28 mouse cellular contexts compared by ENCODE assay signal in the genomic region with DNA sequence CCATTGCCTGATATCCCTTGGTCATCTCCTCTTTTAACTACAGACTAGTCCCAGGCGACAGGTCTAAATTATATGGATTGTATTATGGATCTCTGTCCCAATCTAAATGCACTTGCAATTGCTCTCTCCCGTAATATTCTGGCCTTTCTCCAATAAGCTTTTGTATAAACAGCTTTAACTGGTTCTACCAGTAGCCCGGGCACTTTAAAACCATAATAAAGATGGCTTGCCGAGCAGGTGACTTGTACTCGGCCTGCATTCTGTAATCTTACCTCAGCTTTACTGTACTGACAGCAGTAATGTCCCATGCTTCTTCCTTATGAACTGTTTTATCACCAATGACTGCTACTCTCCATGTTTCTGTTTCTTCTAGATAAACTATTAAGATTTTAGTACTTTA. TPM values are rescaled to one million over a fixed set of nuclear protein-coding genes. Genes with fewer than 3 reads are reported as not detected.
DNase-seq lines count a peak whose midpoint lies in the region; ATAC-seq and TF ChIP-seq lines count a peak whose summit lies in the region.
"Had no signal": no experiment of that assay in that cellular context is flagged by ENCODE, and none has a peak within 500 bp of the region (broad histone marks: within the 10 kb centered on the region; RNA-seq: fewer than 3 reads in every experiment).

No protein-coding gene starts in this region.

- TF ChIP-seq EP300 in lung, postnatal 0 days (IDR thresholded peaks at IDR 0.05), result no peak

- no peaks in the 10 kb centered on the region for H3K9me3 ChIP-seq in embryonic facial prominence, embryonic 14.5 days (ENCODE audit: control insufficient read depth, low read length)
- H3K9me3 ChIP-seq in embryonic facial prominence, embryonic 10.5 days, result no peaks in the 10 kb centered on the region
- no peaks in the 10 kb centered on the region for H3K9me3 ChIP-seq in lung, postnatal 0 days (ENCODE audit: low read length)
- no peaks in the 10 kb centered on the region for H3K9me3 ChIP-seq in intestine, embryonic 15.5 days
- H3K9me3 ChIP-seq: embryonic facial prominence, embryonic 12.5 days; forebrain, embryonic 10.5 days; forebrain, embryonic 13.5 days; heart, embryonic 12.5 days; heart, embryonic 15.5 days had no signal

- no peak overlapping the region for H3K4me3 ChIP-seq in embryonic facial prominence, embryonic 14.5 days (ENCODE audit: low read depth, low read length)
- no peak overlapping the region for H3K4me3 ChIP-seq in embryonic facial prominence, embryonic 10.5 days
- no peak overlapping the region for H3K4me3 ChIP-seq in lung, postnatal 0 days (ENCODE audit: low read depth, low read length)
- H3K4me3 ChIP-seq in intestine, embryonic 15.5 days (replicated peaks), result no peak overlapping the region
- H3K4me3 ChIP-seq: embryonic facial prominence, embryonic 12.5 days; erythroblast, embryonic 14.5 days; forebrain, embryonic 10.5 days; forebrain, embryonic 13.5 days; gastrocnemius, adult 2 months; heart, embryonic 12.5 days; heart, embryonic 15.5 days had no signal

- no peaks in the 10 kb centered on the region for H3K36me3 ChIP-seq in embryonic facial prominence, embryonic 14.5 days (ENCODE audit: control insufficient read depth, insufficient read depth, low read length)
- H3K36me3 ChIP-seq in embryonic facial prominence, embryonic 10.5 days (replicated peaks), result no peaks in the 10 kb centered on the region
- H3K36me3 ChIP-seq in lung, postnatal 0 days (ENCODE audit: insufficient read depth, low read length), result no peaks in the 10 kb centered on the region
- H3K36me3 ChIP-seq in intestine, embryonic 15.5 days, result no peaks in the 10 kb centered on the region
- H3K36me3 ChIP-seq: embryonic facial prominence, embryonic 12.5 days; forebrain, embryonic 10.5 days; heart, embryonic 12.5 days; heart, embryonic 15.5 days had no signal

- WGBS in embryonic facial prominence, embryonic 14.5 days, result 70% methylated on average over 5 of the region's 5 CpGs
- WGBS in embryonic facial prominence, embryonic 10.5 days, result 85% methylated on average over 5 of the region's 5 CpGs
- 54% methylated on average over 5 of the region's 5 CpGs for WGBS in lung, postnatal 0 days
- WGBS in intestine, embryonic 15.5 days, result 42% methylated on average over 5 of the region's 5 CpGs
- 32% methylated on average over 5 of the region's 5 CpGs for WGBS in large intestine, adult 2 months

- H3K9ac ChIP-seq in embryonic facial prominence, embryonic 14.5 days (ENCODE audit: low read depth, low read length), result no peak overlapping the region
- no peak overlapping the region for H3K9ac ChIP-seq in lung, postnatal 0 days (replicated peaks; ENCODE audit: low read depth)
- H3K9ac ChIP-seq in intestine, embryonic 15.5 days, result no peak overlapping the region
- H3K9ac ChIP-seq: embryonic facial prominence, embryonic 12.5 days; forebrain, embryonic 13.5 days; heart, embryonic 12.5 days; heart, embryonic 15.5 days; hindbrain, embryonic 14.5 days had no signal

- peak; percentile 67 for DNase-seq in embryonic facial prominence, embryonic 14.5 days (ENCODE audit: low spot score)
- DNase-seq in embryonic facial prominence, embryonic 10.5 days (ENCODE audit: low spot score), result no peak
- peak; percentile 54 for DNase-seq in lung, postnatal 0 days (ENCODE audit: low spot score)
- DNase-seq in lung, postnatal 25 days (ENCODE audit: low spot score), result no peak
- peak; percentile 78 for DNase-seq in large intestine, adult 2 months (ENCODE audit: low read depth, low spot score)
- no peak for DNase-seq in frontal cortex, postnatal 14 days (ENCODE audit: low spot score in 2 of 2)
- DNase-seq in thymus, postnatal 25 days, result no peak
- DNase-seq: adrenal gland, postnatal 10 days; adrenal gland, postnatal 36 days; cerebellum, adult 18-20 months; cerebellum, adult 9-10 months; cerebellum, postnatal 14 days; gastrocnemius, adult 2 months; gastrocnemius, postnatal 14 days; heart, adult 18-20 months; heart, postnatal 10 days; heart, postnatal 4 days had no signal

- no peak for ATAC-seq in embryonic facial prominence, embryonic 14.5 days (ENCODE audit: low read depth)
- no peak for ATAC-seq in lung, postnatal 0 days
- ATAC-seq in intestine, embryonic 15.5 days, result peak; percentile 75
- ATAC-seq: activated CD4-positive, CD25-positive, alpha-beta regulatory T cell, adult 4 months; forebrain, embryonic 13.5 days; forebrain, embryonic 16.5 days; hindbrain, postnatal 0 days had no signal

- no peak overlapping the region for H3K27ac ChIP-seq in embryonic facial prominence, embryonic 14.5 days (replicated peaks; ENCODE audit: low read depth, low read length)
- H3K27ac ChIP-seq in embryonic facial prominence, embryonic 10.5 days (replicated peaks), result no peak overlapping the region
- no peak overlapping the region for H3K27ac ChIP-seq in lung, postnatal 0 days (ENCODE audit: low read length)
- H3K27ac ChIP-seq in intestine, embryonic 15.5 days, result no peak overlapping the region
- H3K27ac ChIP-seq: embryonic facial prominence, embryonic 12.5 days; forebrain, embryonic 10.5 days; forebrain, embryonic 13.5 days; gastrocnemius, adult 2 months; heart, embryonic 15.5 days; hindbrain, embryonic 14.5 days; hindbrain, postnatal 0 days had no signal

- no peak for TF ChIP-seq CTCF in lung, postnatal 0 days (IDR thresholded peaks at IDR 0.05)

- no peak overlapping the region for H3K4me2 ChIP-seq in embryonic facial prominence, embryonic 14.5 days (ENCODE audit: low read depth, low read length)
- no peak overlapping the region for H3K4me2 ChIP-seq in lung, postnatal 0 days (replicated peaks; ENCODE audit: low read depth, low read length)
- H3K4me2 ChIP-seq in intestine, embryonic 15.5 days (replicated peaks), result no peak overlapping the region
- H3K4me2 ChIP-seq: embryonic facial prominence, embryonic 12.5 days; forebrain, embryonic 13.5 days; heart, embryonic 12.5 days; heart, embryonic 15.5 days; hindbrain, embryonic 14.5 days had no signal

- H3K4me1 ChIP-seq in embryonic facial prominence, embryonic 14.5 days (ENCODE audit: control insufficient read depth, insufficient read depth, low read length), result no peaks in the 10 kb centered on the region
- no peaks in the 10 kb centered on the region for H3K4me1 ChIP-seq in embryonic facial prominence, embryonic 10.5 days
- no peaks in the 10 kb centered on the region for H3K4me1 ChIP-seq in lung, postnatal 0 days (ENCODE audit: insufficient read depth, low read depth, low read length)
- H3K4me1 ChIP-seq in intestine, embryonic 15.5 days (replicated peaks), result no peaks in the 10 kb centered on the region
- H3K4me1 ChIP-seq: embryonic facial prominence, embryonic 12.5 days; forebrain, embryonic 10.5 days; forebrain, embryonic 13.5 days; heart, embryonic 12.5 days; heart, embryonic 15.5 days had no signal

- no peaks in the 10 kb centered on the region for H3K27me3 ChIP-seq in embryonic facial prominence, embryonic 14.5 days (replicated peaks; ENCODE audit: control insufficient read depth, insufficient read depth, low read length)
- H3K27me3 ChIP-seq in embryonic facial prominence, embryonic 10.5 days (replicated peaks; ENCODE audit: low read depth, poor library complexity, severe bottlenecking), result no peaks in the 10 kb centered on the region
- H3K27me3 ChIP-seq in lung, postnatal 0 days (replicated peaks; ENCODE audit: insufficient read depth, low read length), result no peaks in the 10 kb centered on the region
- H3K27me3 ChIP-seq in intestine, embryonic 15.5 days (replicated peaks), result no peaks in the 10 kb centered on the region
- H3K27me3 ChIP-seq: embryonic facial prominence, embryonic 12.5 days; forebrain, embryonic 13.5 days; heart, embryonic 15.5 days had no signal

RNA-seq across cellular contexts. Expression of gene Mark1, which starts 7.7 kb away (rescaled TPM):
- polyA plus RNA-seq in embryonic facial prominence, embryonic 14.5 days (2014; fragmentation: Nextera tagmentation; extraction: Ambion mirVana), result 4.0 and 4.1 TPM in 2 replicates
- polyA plus RNA-seq in embryonic facial prominence, embryonic 10.5 days (2016; fragmentation: Nextera tagmentation; extraction: Ambion mirVana), result 3.0 and 3.1 TPM in 2 replicates
- polyA plus RNA-seq in lung, postnatal 0 days (2015; fragmentation: Nextera tagmentation; extraction: Ambion mirVana), result 1.2 and 1.5 TPM in 2 replicates
- polyA plus RNA-seq in intestine, embryonic 15.5 days (2015; fragmentation: Nextera tagmentation; extraction: Ambion mirVana), result 2.7 and 2.8 TPM in 2 replicates
- polyA plus RNA-seq in large intestine, adult 2 months (2012; rRNA removed), result 1.1 and 1.8 TPM in 2 replicates
- polyA plus RNA-seq: activated CD4-positive, CD25-positive, alpha-beta regulatory T cell, adult 4 months; erythroblast, embryonic 14.5 days had no signal

Comparison
In these comparisons a context has a peak if more than half of its experiments do, and no peak if none do; other contexts are left out.
1. DNase-seq: peak in embryonic facial prominence, embryonic 14.5 days (single experiment), lung, postnatal 0 days (single experiment) and large intestine, adult 2 months (single experiment); none in embryonic facial prominence, embryonic 10.5 days (single experiment), lung, postnatal 25 days (single experiment), frontal cortex, postnatal 14 days (0 of 2) and thymus, postnatal 25 days (single experiment).